Mouse (Mus musculus) heart, embryonic 10.5 days (tissue): Measurements from ENCODE around the gene Limch1. TPM values are rescaled to one million over a fixed set of nuclear protein-coding genes. Genes with fewer than 3 reads are reported as not detected.

Experiments used
- DNase-seq: peaks from one replicate; pipeline ENCODE4 v3.0.0-alpha.2; 2017; ENCODE audit warnings: low spot score
- H3K27ac ChIP-seq: fragments of 300-500 bp; sonication (generic); 2 replicates; pipeline ENCODE4 v1.5.1; 2016; ENCODE audit warnings: mild to moderate bottlenecking
- H3K27me3 ChIP-seq: fragments of 300-500 bp; sonication (generic); 2 replicates; pipeline ENCODE4 v1.6.1; 2016; ENCODE audit warnings: mild to moderate bottlenecking; ENCODE audit not compliant: poor library complexity, insufficient read depth, severe bottlenecking
- H3K36me3 ChIP-seq: fragments of 300-500 bp; sonication (generic); 2 replicates; pipeline ENCODE4 v1.6.1; 2016; ENCODE audit warnings: mild to moderate bottlenecking, moderate library complexity
- H3K4me1 ChIP-seq: fragments of 300-500 bp; sonication (generic); 2 replicates; pipeline ENCODE4 v1.6.1; 2016; ENCODE audit warnings: mild to moderate bottlenecking
- H3K4me3 ChIP-seq: fragments of 300-500 bp; sonication (generic); 2 replicates; pipeline ENCODE4 v1.5.1; 2016; ENCODE audit warnings: mild to moderate bottlenecking, moderate library complexity
- H3K9me3 ChIP-seq: fragments of 300-500 bp; sonication (generic); 2 replicates; pipeline ENCODE4 v1.6.1; 2016; ENCODE audit warnings: mild to moderate bottlenecking, moderate library complexity
- WGBS: fragments of 180-500 bp; shearing (Covaris S2); methylation state at CpG from one replicate; pipeline ENCODE4 v1.1.7; 2016; 5-methylcytosine and 5-hydroxymethylcytosine counted together
- polyA plus RNA-seq: library from polyadenylated mRNA; unstranded; fragments of >200 nt; fragmentation: Nextera tagmentation; extraction: Ambion mirVana; gene quantifications from 2 replicates; pipeline ENCODE4 v1.2.1, GENCODE M21; 2016

Gene Limch1
- polyA plus RNA-seq, 1 experiment from 2014 or later = 30.1 TPM

GRCm38 (mm10) chr5:66859506-66859905, 113.9 kb downstream of the Limch1 start:
- no peak for DNase-seq
- Histone ChIP-seq H3K27ac (no peak overlapping the region), H3K27me3 (no peaks in the 10 kb centered on the region), H3K4me3 (no peak overlapping the region), H3K9me3 (no peaks in the 10 kb centered on the region), H3K4me1 (peaks cover 27% of the 10 kb centered on the region), H3K36me3 (no peaks in the 10 kb centered on the region)
- WGBS = 90% methylated on average over 3 of the region's 3 CpGs

GRCm38 (mm10) chr5:66861232-66862035, 115.8 kb downstream of the Limch1 start:
- no peak for DNase-seq
- Histone ChIP-seq H3K36me3 (no peaks in the 10 kb centered on the region), H3K27me3 (no peaks in the 10 kb centered on the region), H3K4me1 (peaks cover 38% of the 10 kb centered on the region), H3K27ac (no peak overlapping the region; the same call in 1 of the 2 replicates), H3K9me3 (no peaks in the 10 kb centered on the region), H3K4me3 (no peak overlapping the region)
- WGBS = 57% methylated on average over 17 of the region's 17 CpGs

- Histone ChIP-seq H3K27me3 (no peaks in the 10 kb centered on the region), H3K27ac (no peak overlapping the region), H3K36me3 (no peaks in the 10 kb centered on the region), H3K4me3 (no peak overlapping the region), H3K4me1 (peaks cover 34% of the 10 kb centered on the region), H3K9me3 (no peaks in the 10 kb centered on the region)
- no peak for DNase-seq
- 27% methylated on average over 4 of the region's 4 CpGs for WGBS
Observed at GRCm38 (mm10) chr5:66862151-66862550, 116.5 kb downstream of the Limch1 start.

GRCm38 (mm10) chr5:66865229-66865628, 119.6 kb downstream of the Limch1 start:
- whole genome bisulfite sequencing = 53% methylated on average over 5 of the region's 5 CpGs
- no peak overlapping the region for H3K27ac ChIP-seq
- H3K27me3 ChIP-seq = 0 out of 2 replicates have a peak, but pooled peaks cover 4% of the 10 kb centered on the region
- H3K4me3 ChIP-seq = no peak overlapping the region
- no peaks in the 10 kb centered on the region for H3K36me3 ChIP-seq
- no peaks in the 10 kb centered on the region for H3K9me3 ChIP-seq
- no peak for DNase-seq
- H3K4me1 ChIP-seq = peaks cover 31% of the 10 kb centered on the region

- Histone ChIP-seq H3K4me1 (peaks cover 30% of the 10 kb centered on the region), H3K27me3 (0 out of 2 replicates have a peak, but pooled peaks cover 4% of the 10 kb centered on the region), H3K9me3 (no peaks in the 10 kb centered on the region), H3K36me3 (no peaks in the 10 kb centered on the region), H3K27ac (no peak overlapping the region), H3K4me3 (no peak overlapping the region)
- WGBS = 78% methylated on average over 8 of the region's 8 CpGs
- DNase-seq = no peak
Observed at GRCm38 (mm10) chr5:66866019-66866418, 120.4 kb downstream of the Limch1 start.

GRCm38 (mm10) chr5:66869545-66869944, 123.9 kb downstream of the Limch1 start:
- no peak for DNase-seq
- 90% methylated on average over 4 of the region's 4 CpGs for WGBS
- Histone ChIP-seq H3K27me3 (0 out of 2 replicates have a peak, but pooled peaks cover 4% of the 10 kb centered on the region), H3K9me3 (no peaks in the 10 kb centered on the region), H3K36me3 (no peaks in the 10 kb centered on the region), H3K27ac (no peak overlapping the region), H3K4me1 (peaks cover 14% of the 10 kb centered on the region; the same call in 1 of the 2 replicates), H3K4me3 (no peak overlapping the region)

GRCm38 (mm10) chr5:66871521-66872050, 126.0 kb downstream of the Limch1 start:
- Histone ChIP-seq H3K9me3 (no peaks in the 10 kb centered on the region), H3K36me3 (no peaks in the 10 kb centered on the region), H3K4me3 (no peak overlapping the region), H3K4me1 (no peaks in the 10 kb centered on the region), H3K27ac (no peak overlapping the region), H3K27me3 (0 out of 2 replicates have a peak, but pooled peaks cover 4% of the 10 kb centered on the region)
- no peak for DNase-seq
- WGBS = 93% methylated on average over 11 of the region's 11 CpGs

- no peak for DNase-seq
- Histone ChIP-seq H3K27ac (no peak overlapping the region), H3K27me3 (0 out of 2 replicates have a peak, but pooled peaks cover 4% of the 10 kb centered on the region), H3K4me3 (no peak overlapping the region), H3K9me3 (no peaks in the 10 kb centered on the region), H3K4me1 (no peaks in the 10 kb centered on the region), H3K36me3 (no peaks in the 10 kb centered on the region)
- WGBS = 79% methylated on average over 4 of the region's 4 CpGs
Observed at GRCm38 (mm10) chr5:66872053-66872452, 126.4 kb downstream of the Limch1 start.

- Histone ChIP-seq H3K27me3 (0 out of 2 replicates have a peak, but pooled peaks cover 4% of the 10 kb centered on the region), H3K9me3 (no peaks in the 10 kb centered on the region), H3K4me1 (no peaks in the 10 kb centered on the region), H3K4me3 (no peak overlapping the region), H3K27ac (no peak overlapping the region), H3K36me3 (no peaks in the 10 kb centered on the region)
- WGBS = 89% methylated on average over 6 of the region's 6 CpGs
- DNase-seq = no peak
Observed at GRCm38 (mm10) chr5:66872681-66873080, 127.1 kb downstream of the Limch1 start.

GRCm38 (mm10) chr5:66876018-66876805, 130.6 kb downstream of the Limch1 start:
- Histone ChIP-seq H3K4me3 (no peak overlapping the region), H3K9me3 (no peaks in the 10 kb centered on the region), H3K36me3 (no peaks in the 10 kb centered on the region), H3K27ac (no peak overlapping the region), H3K4me1 (no peaks in the 10 kb centered on the region), H3K27me3 (no peaks in the 10 kb centered on the region)
- 50% methylated on average over 10 of the region's 10 CpGs for WGBS
- no peak for DNase-seq

- 79% methylated on average over 5 of the region's 5 CpGs for WGBS
- H3K4me1 ChIP-seq = peaks cover 7% of the 10 kb centered on the region
- no peaks in the 10 kb centered on the region for H3K9me3 ChIP-seq
- no peak overlapping the region for H3K4me3 ChIP-seq
- no peaks in the 10 kb centered on the region for H3K27me3 ChIP-seq
- DNase-seq = no peak
- no peak overlapping the region for H3K27ac ChIP-seq
- H3K36me3 ChIP-seq = no peaks in the 10 kb centered on the region
Observed at GRCm38 (mm10) chr5:66877066-66877465, 131.4 kb downstream of the Limch1 start.

- Histone ChIP-seq H3K36me3 (no peaks in the 10 kb centered on the region), H3K4me1 (peaks cover 17% of the 10 kb centered on the region), H3K27me3 (no peaks in the 10 kb centered on the region), H3K9me3 (no peaks in the 10 kb centered on the region), H3K27ac (no peak overlapping the region), H3K4me3 (no peak overlapping the region)
- 14% methylated on average over 3 of the region's 3 CpGs for WGBS
- no peak for DNase-seq
Observed at GRCm38 (mm10) chr5:66881901-66882341, 136.3 kb downstream of the Limch1 start.

GRCm38 (mm10) chr5:66882718-66883117, 137.1 kb downstream of the Limch1 start:
- no peak overlapping the region for H3K4me3 ChIP-seq
- no peak overlapping the region for H3K27ac ChIP-seq
- no peaks in the 10 kb centered on the region for H3K9me3 ChIP-seq
- H3K36me3 ChIP-seq = no peaks in the 10 kb centered on the region
- no peak for DNase-seq
- H3K27me3 ChIP-seq = no peaks in the 10 kb centered on the region
- H3K4me1 ChIP-seq = peaks cover 22% of the 10 kb centered on the region
- WGBS = 81% methylated on average over 13 of the region's 13 CpGs
